Mouse (Mus musculus) liver, embryonic 14.5 days (tissue): Measurements from ENCODE around the gene Kcnip4. TPM values are rescaled to one million over a fixed set of nuclear protein-coding genes. Genes with fewer than 3 reads are reported as not detected.

ENCODE experiments used
- ATAC-seq: fragments of 200-750 bp; cut with Nextera tagmentation; 2 replicates; pipeline ENCODE4 v1.8.0; 2017; ENCODE audit warnings: moderate number of reproducible peaks, mild to moderate bottlenecking, moderate library complexity; ENCODE audit not compliant: insufficient read depth
- DNase-seq, 3 experiments: peaks; one replicate each; pipeline ENCODE4 v3.0.0-alpha.2; 2012 to 2013; ENCODE audit warnings: low read depth in 3 of 3, low spot score in 3 of 3
- H3K27ac ChIP-seq: fragments of 300-500 bp; sonication (generic); 2 replicates; pipeline ENCODE4 v1.5.1; 2014; ENCODE audit warnings: moderate library complexity, mild to moderate bottlenecking, control low read depth, inconsistent platforms
- H3K27me3 ChIP-seq: fragments of 300-500 bp; sonication (generic); 2 replicates; pipeline ENCODE4 v1.6.1; 2014; ENCODE audit warnings: mild to moderate bottlenecking, low read length, moderate library complexity; ENCODE audit not compliant: control insufficient read depth, insufficient read depth
- H3K36me3 ChIP-seq: fragments of 300-500 bp; sonication (generic); replicated peaks from 2 replicates; pipeline ENCODE4 v1.6.1; 2014; ENCODE audit warnings: low read depth; ENCODE audit not compliant: control insufficient read depth, insufficient read depth
- H3K4me1 ChIP-seq, 2 experiments: fragments of 200-500 bp in 1 of 2; fragments of 300-500 bp in 1 of 2; sonication (generic) in 1 of 2; replicated peaks; 2 replicates each; pipeline ENCODE4 v1.6.1; 2012 to 2014; ENCODE audit warnings: antibody characterized with exemption in 1 of 2, inconsistent platforms in 1 of 2, low read length in 1 of 2; ENCODE audit not compliant: control insufficient read depth in 2 of 2, insufficient read depth in 2 of 2
- H3K4me2 ChIP-seq: fragments of 300-500 bp; sonication (generic); 2 replicates; pipeline ENCODE4 v1.6.1; 2014; ENCODE audit warnings: low read depth, mild to moderate bottlenecking, control low read depth, moderate library complexity
- H3K4me3 ChIP-seq, 2 experiments: fragments of 200-500 bp in 1 of 2; fragments of 300-500 bp in 1 of 2; sonication (generic) in 1 of 2; 2 replicates each; pipeline ENCODE4 v1.5.1; 2012 to 2014; ENCODE audit warnings: low read depth in 2 of 2, low read length in 2 of 2, mild to moderate bottlenecking in 2 of 2, control low read depth in 1 of 2, inconsistent platforms in 1 of 2, moderate library complexity in 1 of 2; ENCODE audit not compliant: insufficient read depth in 1 of 2
- H3K9ac ChIP-seq: fragments of 300-500 bp; sonication (generic); replicated peaks from 2 replicates; pipeline ENCODE4 v1.6.1; 2014; ENCODE audit warnings: mild to moderate bottlenecking, control low read depth, moderate library complexity
- H3K9me3 ChIP-seq: fragments of 300-500 bp; sonication (generic); 2 replicates; pipeline ENCODE4 v1.6.1; 2016; ENCODE audit warnings: low read length, mixed read lengths; ENCODE audit not compliant: control insufficient read depth
- CTCF ChIP-seq: IDR thresholded peaks from 2 replicates; pipeline ENCODE4 v1.5.1; 2016; ENCODE audit warnings: antibody characterized with exemption, low read depth, control low read depth
- EP300 ChIP-seq: IDR thresholded peaks from 2 replicates; pipeline ENCODE4 v1.6.1; 2016; ENCODE audit warnings: antibody characterized with exemption, low read depth
- whole genome bisulfite sequencing: fragments of 180-500 bp; shearing (Covaris S2); extraction: QIAGEN DNeasy Blood & Tissue Kit; methylation state at CpG from one replicate; pipeline ENCODE4 v1.1.7; 2014; ENCODE audit not compliant: insufficient replicate concordance; 5-methylcytosine and 5-hydroxymethylcytosine counted together
- polyA plus RNA-seq, 2 experiments: library from polyadenylated mRNA; depleted of rRNA in 1 of 2; stranded (reverse) in 1 of 2; unstranded in 1 of 2; fragments of >200 nt; fragmentation: Nextera tagmentation in 1 of 2; extraction: Ambion mirVana in 1 of 2; gene quantifications; 2 replicates each; pipeline versions ENCODE4 v1.2.1 to v1.2.3; 2012 to 2014

Gene Kcnip4
- polyA plus RNA-seq, 2 experiments = 0.10 TPM; not detected in 1

DNA sequence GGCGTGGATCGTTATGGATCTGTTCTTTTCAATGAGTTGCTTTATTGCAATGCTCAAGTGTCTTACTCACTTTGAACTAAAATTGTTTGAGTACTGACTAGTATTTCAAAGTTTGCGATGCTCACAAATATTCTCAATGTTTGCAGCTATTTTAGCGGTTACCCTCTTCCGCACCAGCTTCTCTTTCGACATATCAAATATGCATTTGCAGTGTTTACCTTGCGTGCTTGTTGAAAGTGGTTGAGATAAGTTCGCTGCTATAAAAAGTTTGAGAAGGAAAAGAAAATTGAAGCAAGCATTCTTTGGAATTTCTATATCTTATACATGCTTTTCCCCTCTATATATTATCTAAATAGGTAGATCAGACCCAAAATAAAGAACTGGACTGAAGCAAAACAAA, 634.5 kb downstream of the Kcnip4 start:
- ATAC-seq (no peak), DNase-seq (no peak)
- Histone ChIP-seq H3K4me1 (no peaks in the 10 kb centered on the region), H3K27me3 (no peaks in the 10 kb centered on the region), H3K9me3 (no peaks in the 10 kb centered on the region), H3K9ac (no peak overlapping the region), H3K27ac (no peak overlapping the region), H3K4me2 (no peak overlapping the region), H3K4me3 (no peak overlapping the region), H3K36me3 (no peaks in the 10 kb centered on the region)
- TF ChIP-seq CTCF (no peak), EP300 (no peak)
- WGBS = 59% methylated on average over 8 of the region's 8 CpGs

DNA sequence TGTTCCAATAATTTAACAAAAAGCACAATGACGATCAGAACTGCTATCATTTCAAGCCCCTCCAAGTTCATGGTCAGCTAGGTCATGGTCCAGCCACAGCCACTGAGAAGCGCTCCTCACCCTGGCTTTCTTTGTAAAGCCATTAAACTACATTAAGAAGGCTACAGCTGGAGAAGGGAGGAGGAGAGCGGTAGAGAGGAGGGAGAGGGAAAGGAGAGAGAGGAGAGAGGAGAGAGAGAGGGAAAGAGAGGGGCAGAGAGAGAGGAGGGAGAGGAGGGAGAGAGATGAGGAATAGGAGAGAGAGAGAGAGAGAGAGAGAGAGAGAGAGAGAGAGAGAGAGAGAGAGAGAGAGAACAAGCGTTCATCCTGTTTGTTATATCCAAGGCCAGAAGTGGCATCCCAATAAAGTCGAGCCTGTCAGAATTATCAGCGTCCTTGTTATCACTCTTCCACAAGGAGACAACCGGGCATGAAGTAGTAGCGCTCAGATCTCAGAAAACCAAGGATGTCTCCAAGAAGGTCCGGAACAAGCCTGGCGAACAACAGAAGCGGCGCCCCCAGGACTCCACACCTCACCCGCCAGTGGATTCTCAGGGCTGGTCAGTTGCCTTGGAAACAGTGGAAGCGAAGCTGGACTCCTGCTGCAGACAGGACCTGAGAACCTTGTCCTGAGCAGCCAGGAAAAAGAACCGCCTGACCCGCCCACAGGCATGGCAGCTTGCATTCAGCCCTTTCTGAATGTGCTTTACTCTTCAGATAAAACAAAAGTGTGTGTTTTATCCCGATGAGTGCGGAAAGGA, 635.1 kb downstream of the Kcnip4 start:
- Histone ChIP-seq H3K4me1 (no peaks in the 10 kb centered on the region), H3K27ac (no peak overlapping the region), H3K4me2 (no peak overlapping the region), H3K9ac (no peak overlapping the region), H3K36me3 (no peaks in the 10 kb centered on the region), H3K9me3 (no peaks in the 10 kb centered on the region), H3K4me3 (no peak overlapping the region), H3K27me3 (no peaks in the 10 kb centered on the region)
- ATAC-seq (no peak), DNase-seq (no peak)
- WGBS = 13% methylated on average over 18 of the region's 18 CpGs
- TF ChIP-seq CTCF (no peak), EP300 (no peak)

DNA sequence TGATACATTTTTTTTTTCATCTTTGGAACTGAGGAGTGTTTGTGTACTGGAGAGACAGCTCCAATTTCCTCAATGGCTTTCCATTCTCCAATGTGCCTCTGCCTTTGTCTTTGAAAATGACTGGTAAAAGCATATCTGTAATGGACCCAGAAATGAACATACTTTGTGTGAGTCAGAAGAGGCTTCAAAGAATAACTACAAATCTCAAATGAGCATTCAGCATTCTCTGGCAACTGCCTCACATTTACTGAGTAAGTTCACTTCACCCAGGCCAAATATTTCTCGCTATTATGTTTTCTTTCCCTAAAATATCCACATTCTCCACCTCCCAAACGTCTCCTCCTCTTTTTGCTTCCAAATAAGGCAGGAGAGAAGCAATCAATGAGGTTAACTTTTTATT, 646.6 kb downstream of the Kcnip4 start:
- no peak overlapping the region for H3K4me2 ChIP-seq
- H3K9me3 ChIP-seq = no peaks in the 10 kb centered on the region
- no peak overlapping the region for H3K4me3 ChIP-seq
- no peaks in the 10 kb centered on the region for H3K36me3 ChIP-seq
- no peak overlapping the region for H3K27ac ChIP-seq
- DNase-seq = no peak
- no peak for ATAC-seq
- H3K4me1 ChIP-seq = no peaks in the 10 kb centered on the region
- WGBS = 30% methylated on average over 2 of the region's 2 CpGs
- no peak overlapping the region for H3K9ac ChIP-seq
- H3K27me3 ChIP-seq = no peaks in the 10 kb centered on the region
- TF ChIP-seq CTCF = no peak
- no peak for TF ChIP-seq EP300

DNA sequence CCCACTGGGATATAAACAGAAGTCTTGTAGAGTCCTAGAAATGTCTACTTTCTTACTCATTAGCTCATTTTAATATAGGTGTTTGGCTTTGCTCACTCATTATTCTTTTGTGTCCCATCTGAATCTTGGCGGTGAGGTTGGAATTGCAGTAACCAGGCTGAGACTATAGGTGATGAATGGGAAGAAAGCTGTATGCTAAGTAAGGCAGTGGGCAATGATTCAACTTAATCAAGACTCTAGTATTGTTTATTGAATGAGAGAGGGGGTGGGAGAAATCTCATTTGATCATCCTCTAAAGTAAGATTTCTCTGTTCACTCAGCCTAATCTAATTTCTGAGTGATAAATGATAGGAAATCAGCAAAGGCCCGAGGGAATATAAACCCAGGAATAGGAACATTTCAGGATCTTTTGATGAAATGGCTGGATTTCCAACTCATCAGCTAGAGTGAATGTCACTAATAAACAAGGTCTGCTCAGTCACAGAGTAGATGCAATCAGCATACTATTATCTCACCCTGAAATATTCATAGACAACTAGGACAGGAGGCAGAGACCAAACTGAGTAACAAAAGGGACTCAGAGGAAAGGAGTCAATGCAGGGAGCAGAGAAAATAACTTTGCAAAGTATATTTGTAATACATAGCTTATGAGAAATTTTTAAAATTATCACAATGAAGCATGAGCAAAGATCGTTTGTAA, 660.3 kb downstream of the Kcnip4 start:
- Histone ChIP-seq H3K4me3 (no peak overlapping the region), H3K27me3 (no peaks in the 10 kb centered on the region), H3K9ac (no peak overlapping the region), H3K4me1 (no peaks in the 10 kb centered on the region), H3K4me2 (no peak overlapping the region), H3K27ac (no peak overlapping the region), H3K36me3 (no peaks in the 10 kb centered on the region), H3K9me3 (no peaks in the 10 kb centered on the region)
- ATAC-seq (no peak), DNase-seq (no peak)
- no peak for TF ChIP-seq EP300
- TF ChIP-seq CTCF = no peak
- 58% methylated on average over 3 of the region's 3 CpGs for WGBS

DNA sequence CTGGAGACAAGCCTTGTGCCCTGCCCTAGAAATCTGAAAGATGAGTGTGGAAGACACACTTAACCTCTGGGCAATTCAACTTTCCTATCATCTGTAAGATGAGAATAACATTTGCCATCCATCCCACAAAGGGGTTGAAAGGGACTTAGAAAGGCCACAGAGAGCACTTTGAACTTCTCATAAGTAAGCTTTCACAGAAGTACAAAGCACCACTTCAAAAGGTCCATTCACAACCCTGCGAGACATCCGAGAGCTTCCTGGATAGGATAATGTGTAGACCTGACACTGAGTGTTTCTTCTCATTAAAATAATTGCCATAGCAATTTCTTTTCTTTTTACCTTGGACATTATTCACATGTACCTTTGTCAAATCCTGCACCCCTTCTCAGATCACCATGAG, 683.7 kb downstream of the Kcnip4 start:
- no peaks in the 10 kb centered on the region for H3K9me3 ChIP-seq
- H3K4me2 ChIP-seq = no peak overlapping the region
- no peaks in the 10 kb centered on the region for H3K27me3 ChIP-seq
- DNase-seq = no peak
- no peak overlapping the region for H3K4me3 ChIP-seq
- no peak for ATAC-seq
- H3K27ac ChIP-seq = no peak overlapping the region
- no peak for TF ChIP-seq CTCF
- no peak for TF ChIP-seq EP300
- 72% methylated on average over 2 of the region's 2 CpGs for WGBS
- H3K36me3 ChIP-seq = no peaks in the 10 kb centered on the region
- H3K9ac ChIP-seq = no peak overlapping the region
- H3K4me1 ChIP-seq = no peaks in the 10 kb centered on the region
